Mouse (Mus musculus) monocyte, adult 2 months (primary cell): Measurements from ENCODE around the gene Enpp5.
A peak's percentile ranks its signal among the peaks of the same experiment; 100 is the strongest.

ENCODE experiments used
- DNase-seq, 2 experiments: peaks; one replicate each; pipeline ENCODE4 v3.0.0; 2022; ENCODE audit warnings: low spot score in 2 of 2, low read depth in 1 of 2

Gene Enpp5

GRCm38 (mm10) chr17:44090916-44091315 is 12.3 kb downstream of the Enpp5 start:
- DNase-seq, result no peak

GRCm38 (mm10) chr17:44091512-44091911 is 12.9 kb downstream of the Enpp5 start:
- DNase-seq, result no peak

DNA sequence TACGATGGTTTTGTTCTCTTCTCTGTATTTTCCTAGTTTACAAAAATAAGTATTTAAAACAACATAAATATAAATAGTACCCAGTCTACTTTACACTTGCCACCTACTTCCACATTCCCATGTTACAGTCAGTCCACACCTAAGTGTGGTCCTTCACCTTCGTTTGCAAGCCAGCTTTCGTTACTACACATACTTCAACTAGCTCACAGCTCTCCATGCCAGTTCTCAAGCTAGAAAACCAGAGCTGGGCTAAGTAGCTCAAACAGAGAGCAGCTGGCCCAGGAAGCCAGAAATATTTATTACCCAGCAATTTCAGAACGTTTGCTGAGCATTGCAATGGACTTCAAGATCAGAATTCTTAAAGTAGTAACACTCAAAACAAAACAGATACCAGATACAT is 21.9 kb downstream of the Enpp5 start:
- DNase-seq, result no peak

- no peak for DNase-seq
Measured at GRCm38 (mm10) chr17:44100906-44101305, 22.3 kb downstream of the Enpp5 start.

DNA sequence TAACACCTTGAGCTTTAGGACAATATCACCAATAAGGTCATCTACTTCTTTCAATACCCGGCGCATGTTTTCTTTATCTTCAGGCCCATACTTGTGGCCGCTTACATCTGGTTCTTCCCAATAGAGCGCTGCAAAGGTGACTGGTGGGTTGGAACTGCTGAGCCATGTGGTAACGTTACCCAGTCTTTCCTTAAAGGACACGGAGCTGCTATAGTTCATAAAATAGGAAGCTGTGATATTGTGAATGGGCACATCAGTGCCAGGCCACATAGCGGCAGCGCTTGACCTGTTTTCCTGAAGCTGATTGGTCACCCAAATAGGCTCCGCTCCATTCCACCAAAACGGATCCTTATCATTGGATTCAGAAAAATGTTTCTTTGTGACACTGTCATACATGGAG is 23.3 kb downstream of the Enpp5 start:
- DNase-seq, result no peak

DNA sequence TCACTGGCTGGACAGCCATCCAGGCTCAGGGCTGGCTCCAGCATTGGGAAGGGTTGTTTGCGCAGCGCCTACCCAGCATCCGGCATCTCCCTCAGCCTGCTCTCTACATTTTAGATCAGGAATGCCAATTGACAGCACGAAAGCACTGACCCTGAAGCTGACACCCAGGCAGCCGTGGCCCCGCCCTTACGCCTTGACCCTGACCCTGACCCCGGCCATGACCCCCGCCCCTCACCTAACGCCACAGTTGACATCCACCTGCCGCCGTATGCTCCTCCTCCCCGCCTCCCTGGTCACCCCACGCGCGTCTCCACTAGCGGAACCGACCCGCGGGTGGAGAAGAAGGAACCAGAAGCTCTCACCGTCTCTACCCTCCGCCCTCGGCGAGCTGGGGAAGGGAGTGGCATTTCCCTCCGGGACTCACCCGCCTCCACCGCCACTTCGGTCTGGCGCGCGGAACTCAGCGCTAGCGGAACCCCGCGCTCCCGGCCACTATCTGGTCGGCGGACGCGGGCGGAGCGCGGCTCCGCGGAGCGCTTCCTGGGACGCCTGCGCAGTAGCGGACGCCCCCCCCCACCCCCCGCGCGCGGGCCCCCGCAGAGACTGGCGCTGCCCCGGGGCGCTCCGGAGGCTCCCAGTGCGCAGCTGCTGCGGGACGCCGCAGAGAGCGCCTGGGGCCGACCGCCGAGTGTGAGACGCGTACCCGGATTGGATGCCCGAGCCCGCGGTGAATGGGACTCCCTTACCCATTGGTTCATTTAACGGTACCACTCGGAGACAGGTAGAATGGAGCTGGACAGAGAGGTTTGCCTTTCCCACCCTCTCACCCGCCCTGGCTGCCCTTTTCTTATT is 26.9 kb downstream of the Enpp5 start, which contains the start of gene Enpp4:
Enpp4 (minus strand) TSS at position 523 of the 852 bp plus-strand sequence.
- peak; percentile 40 to 67 for DNase-seq

- no peak for DNase-seq
Measured at GRCm38 (mm10) chr17:44108331-44108730, 29.7 kb downstream of the Enpp5 start.

- DNase-seq, result no peak
Measured at GRCm38 (mm10) chr17:44116584-44116983, 38.0 kb downstream of the Enpp5 start.

GRCm38 (mm10) chr17:44117721-44118120 is 39.1 kb downstream of the Enpp5 start:
- DNase-seq, result no peak

DNA sequence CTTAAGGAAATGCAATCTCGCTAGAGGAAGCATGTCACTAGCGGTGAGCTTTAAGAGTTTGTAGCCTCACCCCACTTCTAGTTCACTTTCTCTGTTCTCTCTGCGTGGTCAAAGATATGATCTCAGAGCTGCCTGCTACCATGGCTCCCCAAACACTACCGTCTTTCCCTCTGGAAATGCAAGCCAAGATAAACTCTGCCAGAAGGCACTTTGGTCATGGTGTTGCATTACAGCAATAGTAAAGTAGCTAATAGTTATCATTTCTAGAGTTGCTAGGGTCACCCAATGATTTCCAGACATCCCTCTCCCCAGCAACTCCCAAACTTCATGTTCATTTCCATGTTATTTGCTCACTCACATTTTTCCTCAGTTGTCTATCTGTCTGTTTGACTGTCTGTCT is 39.6 kb downstream of the Enpp5 start:
- no peak for DNase-seq

DNA sequence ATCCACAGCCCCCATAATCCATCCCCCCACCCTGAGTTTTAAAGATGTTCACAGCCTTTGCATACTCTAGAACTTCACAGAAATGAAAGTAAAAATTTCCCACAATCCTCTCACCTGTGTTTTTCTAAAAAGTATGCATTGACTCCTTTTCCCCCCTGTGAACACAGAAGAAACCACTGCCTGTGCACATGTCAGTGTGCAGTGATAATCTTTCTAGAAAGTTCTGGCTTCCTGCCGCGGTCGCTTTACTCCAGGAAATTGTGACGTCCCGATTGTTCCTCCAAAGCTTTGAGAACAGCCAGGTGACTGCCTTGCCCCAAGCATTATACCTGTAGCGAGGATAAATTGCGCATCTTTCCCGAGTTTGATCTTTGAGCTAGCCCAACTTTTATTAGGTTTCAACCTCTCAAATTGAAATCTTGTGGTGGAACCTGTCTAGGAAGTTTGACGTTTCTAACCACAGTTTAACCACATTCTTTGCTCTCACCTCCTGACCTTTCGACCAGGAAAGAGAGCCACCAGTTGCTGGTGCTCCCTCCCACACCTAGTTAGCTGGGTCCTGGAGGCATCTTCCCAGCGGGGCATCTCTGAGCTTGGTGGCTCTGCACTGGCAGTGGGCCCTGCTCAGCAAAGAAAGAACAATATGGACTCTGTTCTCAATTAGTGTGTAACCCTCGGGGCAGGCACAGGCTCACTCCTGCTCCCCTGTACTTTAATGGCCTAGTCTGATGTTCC is 42.9 kb downstream of the Enpp5 start:
- DNase-seq, result no peak

GRCm38 (mm10) chr17:44129092-44129750 is 50.6 kb downstream of the Enpp5 start:
- no peak for DNase-seq

- DNase-seq, result peak in 1 of 2 experiments; percentile 28
Measured at GRCm38 (mm10) chr17:44130429-44130828, 51.8 kb downstream of the Enpp5 start.

GRCm38 (mm10) chr17:44134106-44134505 is 55.5 kb downstream of the Enpp5 start:
- no peak for DNase-seq

DNA sequence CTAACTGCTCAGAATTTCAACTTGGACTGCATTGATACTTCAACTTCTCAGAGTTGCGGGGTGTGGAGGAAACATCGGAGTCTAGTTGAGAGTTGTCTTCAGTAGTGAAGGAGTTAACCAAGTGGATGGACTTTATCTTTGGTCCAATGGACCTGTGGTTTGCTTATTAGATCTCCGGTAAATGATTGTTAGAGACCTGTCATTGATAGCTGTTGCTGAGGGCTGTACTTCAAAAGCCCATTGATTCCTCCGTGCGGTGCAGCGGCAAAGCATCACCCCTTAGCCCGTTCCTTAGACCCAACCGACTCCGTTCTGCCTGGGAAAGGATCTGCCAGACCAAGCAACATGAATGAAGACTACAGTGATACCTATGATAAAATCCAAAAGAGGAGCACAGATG is 55.9 kb downstream of the Enpp5 start:
- DNase-seq, result no peak

DNA sequence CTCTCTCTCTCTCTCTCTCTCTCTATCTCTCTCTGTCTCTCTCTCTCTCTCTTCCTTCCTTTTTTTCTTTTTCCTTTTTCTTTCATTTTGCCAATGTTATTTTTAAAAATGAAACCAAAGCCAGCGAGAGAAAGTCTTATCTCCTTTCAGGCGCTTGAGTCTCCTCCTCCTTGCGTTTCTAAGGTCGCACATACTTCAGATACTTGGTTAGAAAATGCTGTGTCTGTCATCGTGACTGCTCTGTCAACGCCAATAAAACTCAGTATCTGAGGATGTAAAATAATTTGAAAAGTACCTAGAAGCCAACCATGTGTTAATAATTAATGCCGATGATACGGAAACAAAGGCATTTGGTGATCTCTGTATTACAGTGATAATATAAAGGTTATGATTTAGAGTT is 57.4 kb downstream of the Enpp5 start:
- no peak for DNase-seq
